Comparison of ENCODE assay signal across 10 mouse cellular contexts in genomic region chr10:90043287-90043686, GRCm38 (mm10).
DNase-seq lines count a peak whose midpoint lies in the region; ATAC-seq lines count a peak whose summit lies in the region.
"Had no signal": no experiment of that assay in that cellular context is flagged by ENCODE, and none has a peak within 500 bp of the region (broad histone marks: within the 10 kb centered on the region; RNA-seq: fewer than 3 reads in every experiment).

No protein-coding gene starts in this region.

- no peaks in the 10 kb centered on the region for H3K9me3 ChIP-seq in forebrain, embryonic 12.5 days
- no peaks in the 10 kb centered on the region for H3K9me3 ChIP-seq in forebrain, embryonic 10.5 days
- no peaks in the 10 kb centered on the region for H3K9me3 ChIP-seq in neural tube, embryonic 12.5 days
- no peaks in the 10 kb centered on the region for H3K9me3 ChIP-seq in hindbrain, embryonic 15.5 days
- H3K9me3 ChIP-seq: limb, embryonic 12.5 days had no signal

- no peaks in the 10 kb centered on the region for H3K4me1 ChIP-seq in forebrain, embryonic 12.5 days
- no peaks in the 10 kb centered on the region for H3K4me1 ChIP-seq in forebrain, embryonic 10.5 days
- no peaks in the 10 kb centered on the region for H3K4me1 ChIP-seq in neural tube, embryonic 12.5 days
- H3K4me1 ChIP-seq in hindbrain, embryonic 15.5 days (replicated peaks), result 0 out of 2 replicates have a peak, but pooled peaks cover 5% of the 10 kb centered on the region
- H3K4me1 ChIP-seq: limb, embryonic 12.5 days had no signal

- no peak overlapping the region for H3K4me3 ChIP-seq in forebrain, embryonic 12.5 days (replicated peaks)
- H3K4me3 ChIP-seq in forebrain, embryonic 10.5 days, result no peak overlapping the region
- no peak overlapping the region for H3K4me3 ChIP-seq in neural tube, embryonic 12.5 days
- no peak overlapping the region for H3K4me3 ChIP-seq in hindbrain, embryonic 15.5 days
- H3K4me3 ChIP-seq: limb, embryonic 12.5 days had no signal

- WGBS in forebrain, embryonic 12.5 days, result 32% methylated on average over 5 of the region's 5 CpGs
- 83% methylated on average over 5 of the region's 5 CpGs for WGBS in forebrain, embryonic 10.5 days
- WGBS in neural tube, embryonic 12.5 days, result 35% methylated on average over 5 of the region's 5 CpGs
- 16% methylated on average over 5 of the region's 5 CpGs for whole genome bisulfite sequencing in hindbrain, embryonic 15.5 days

- no peaks in the 10 kb centered on the region for H3K27me3 ChIP-seq in forebrain, embryonic 12.5 days
- H3K27me3 ChIP-seq in forebrain, embryonic 10.5 days (ENCODE audit: poor library complexity, severe bottlenecking), result no peaks in the 10 kb centered on the region
- H3K27me3 ChIP-seq in neural tube, embryonic 12.5 days (replicated peaks), result no peaks in the 10 kb centered on the region
- no peaks in the 10 kb centered on the region for H3K27me3 ChIP-seq in hindbrain, embryonic 15.5 days
- H3K27me3 ChIP-seq: limb, embryonic 12.5 days had no signal

- H3K27ac ChIP-seq in forebrain, embryonic 12.5 days, result no peak overlapping the region
- H3K27ac ChIP-seq in forebrain, embryonic 10.5 days, result no peak overlapping the region
- no peak overlapping the region for H3K27ac ChIP-seq in neural tube, embryonic 12.5 days
- no peak overlapping the region for H3K27ac ChIP-seq in hindbrain, embryonic 15.5 days (replicated peaks)
- H3K27ac ChIP-seq: limb, embryonic 12.5 days; macrophage had no signal

- no peak for DNase-seq in forebrain, embryonic 10.5 days (ENCODE audit: extremely low spot score, low spot score)
- no peak for DNase-seq in neural tube, embryonic 10.5 days (ENCODE audit: extremely low spot score, low spot score)
- DNase-seq in MN1 (ENCODE audit: low spot score), result no peak
- DNase-seq in layer of hippocampus, adult 9-10 months (ENCODE audit: low spot score), result no peak
- DNase-seq in ovary, adult 18-20 months (ENCODE audit: low spot score), result no peak

- ATAC-seq in forebrain, embryonic 12.5 days (ENCODE audit: low FRiP score), result 0 out of 2 replicates have a peak, but pooled peaks have one; percentile 30
- ATAC-seq in neural tube, embryonic 12.5 days (ENCODE audit: low FRiP score, low read depth), result peak; percentile 37; the same call in 1 of the 2 replicates
- ATAC-seq in hindbrain, embryonic 15.5 days (ENCODE audit: low FRiP score, low read depth), result peak; percentile 72; the same call in 1 of the 2 replicates

- no peaks in the 10 kb centered on the region for H3K36me3 ChIP-seq in forebrain, embryonic 12.5 days (replicated peaks)
- H3K36me3 ChIP-seq in forebrain, embryonic 10.5 days (replicated peaks), result no peaks in the 10 kb centered on the region
- no peaks in the 10 kb centered on the region for H3K36me3 ChIP-seq in neural tube, embryonic 12.5 days
- no peaks in the 10 kb centered on the region for H3K36me3 ChIP-seq in hindbrain, embryonic 15.5 days
- H3K36me3 ChIP-seq: limb, embryonic 12.5 days had no signal

- no peak overlapping the region for H3K9ac ChIP-seq in forebrain, embryonic 12.5 days
- no peak overlapping the region for H3K9ac ChIP-seq in neural tube, embryonic 12.5 days
- no peak overlapping the region for H3K9ac ChIP-seq in hindbrain, embryonic 15.5 days
- H3K9ac ChIP-seq: limb, embryonic 12.5 days had no signal

- no peak overlapping the region for H3K4me2 ChIP-seq in forebrain, embryonic 12.5 days
- no peak overlapping the region for H3K4me2 ChIP-seq in neural tube, embryonic 12.5 days (replicated peaks)
- H3K4me2 ChIP-seq in hindbrain, embryonic 15.5 days, result no peak overlapping the region
- H3K4me2 ChIP-seq: limb, embryonic 12.5 days had no signal
